Mouse (Mus musculus) kidney, postnatal 36 days (tissue): ENCODE data around the gene Sall1.

Experiments used
- DNase-seq, 2 experiments: peaks; one replicate each; pipeline ENCODE4 v3.0.0; 2021 to 2022; ENCODE audit warnings: mixed read lengths in 2 of 2

Gene Sall1

DNA sequence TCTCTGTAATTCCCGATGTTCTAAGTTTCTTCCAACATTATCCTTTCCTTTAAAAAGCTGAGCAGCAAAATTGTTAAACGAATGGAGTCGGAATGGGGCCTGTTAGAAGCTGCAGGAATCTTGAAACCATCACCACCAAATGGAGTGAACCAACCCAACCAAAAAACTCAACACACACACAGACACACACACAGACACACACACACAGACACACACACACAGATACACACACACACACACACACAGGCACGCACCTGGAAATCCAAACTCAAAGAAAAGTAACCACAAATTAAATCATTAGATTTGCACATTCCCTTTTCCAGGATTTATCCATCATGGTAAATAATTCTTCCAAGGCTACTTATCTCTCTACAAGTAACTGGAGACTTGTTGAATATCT, 5.0 kb downstream of the Sall1 start:
- peak in 1 of 2 experiments; percentile 22 for DNase-seq

DNA sequence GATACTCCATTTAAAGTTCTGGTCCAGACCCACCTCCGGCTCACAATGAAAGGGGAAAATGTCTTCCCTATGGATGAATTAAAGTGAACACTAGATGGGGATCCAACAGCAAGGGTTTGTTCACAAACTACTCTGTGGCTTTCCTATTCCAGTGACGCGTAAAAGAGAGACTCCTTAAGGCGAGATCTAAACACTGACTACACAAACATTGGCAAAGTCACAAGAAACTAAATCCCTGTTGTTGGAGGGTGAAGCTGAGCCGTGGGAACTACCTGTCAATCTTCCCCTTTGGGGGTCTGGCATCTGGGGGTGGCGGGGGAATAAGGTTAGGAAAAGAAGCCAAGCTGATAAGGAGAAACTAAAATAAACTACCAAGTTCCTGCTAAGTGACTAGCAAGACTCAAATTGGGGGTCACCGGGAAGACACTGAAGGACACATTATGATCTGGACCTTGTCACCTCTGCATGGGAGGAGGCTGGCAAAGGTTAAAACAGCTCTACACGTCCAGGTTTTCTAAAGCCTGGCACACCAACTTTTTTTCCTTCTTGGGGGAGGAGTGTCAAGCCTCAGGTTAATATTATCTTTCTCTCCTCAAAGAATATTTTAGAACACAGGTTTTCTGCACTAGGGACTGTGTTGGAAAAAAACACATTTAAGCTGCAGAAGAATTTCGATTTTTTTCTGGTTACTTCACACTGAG, 6.3 kb downstream of the Sall1 start:
- peak; percentile 67 to 85 for DNase-seq

DNA sequence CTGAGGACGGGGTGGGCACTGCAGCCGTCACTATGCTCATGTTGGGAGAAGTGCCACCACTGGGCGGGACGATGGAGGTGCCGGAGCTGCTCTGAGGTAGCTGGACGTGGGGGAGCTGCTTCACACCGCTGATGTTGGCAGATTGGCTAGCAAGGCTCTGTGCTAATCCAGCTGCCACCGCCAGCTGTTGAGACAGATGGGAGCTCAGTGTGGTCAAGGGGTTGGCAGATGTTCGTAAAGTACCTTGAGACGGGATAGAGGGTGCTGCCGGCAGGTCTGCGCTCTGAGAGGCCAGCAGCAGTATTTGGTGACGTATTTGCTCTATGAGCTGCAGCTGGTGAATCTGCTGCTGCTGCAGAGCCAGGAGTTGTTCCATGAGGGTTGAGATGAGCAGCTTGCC, 11.6 kb downstream of the Sall1 start:
- DNase-seq, result peak in 1 of 2 experiments; percentile 15

DNA sequence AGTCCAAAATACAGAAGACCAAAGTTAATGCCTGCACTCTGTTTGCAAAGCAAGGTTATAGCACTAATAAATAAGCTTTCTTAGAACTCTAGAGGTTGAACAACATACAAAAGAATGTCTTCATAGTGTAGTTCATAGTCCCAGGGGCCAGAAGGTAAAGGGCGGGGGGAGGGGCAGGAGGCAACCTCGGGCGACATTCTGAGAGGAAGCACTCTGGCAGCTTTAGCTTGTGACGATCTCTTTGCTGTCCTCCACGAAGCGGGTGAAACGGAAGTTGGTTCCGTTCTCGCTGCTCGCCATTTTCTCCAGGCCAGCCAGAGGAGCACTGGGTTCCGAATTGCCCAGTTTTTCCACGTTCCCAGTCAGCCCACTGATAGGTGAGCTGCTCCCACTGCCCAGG, 15.8 kb downstream of the Sall1 start:
- DNase-seq, result no peak

DNA sequence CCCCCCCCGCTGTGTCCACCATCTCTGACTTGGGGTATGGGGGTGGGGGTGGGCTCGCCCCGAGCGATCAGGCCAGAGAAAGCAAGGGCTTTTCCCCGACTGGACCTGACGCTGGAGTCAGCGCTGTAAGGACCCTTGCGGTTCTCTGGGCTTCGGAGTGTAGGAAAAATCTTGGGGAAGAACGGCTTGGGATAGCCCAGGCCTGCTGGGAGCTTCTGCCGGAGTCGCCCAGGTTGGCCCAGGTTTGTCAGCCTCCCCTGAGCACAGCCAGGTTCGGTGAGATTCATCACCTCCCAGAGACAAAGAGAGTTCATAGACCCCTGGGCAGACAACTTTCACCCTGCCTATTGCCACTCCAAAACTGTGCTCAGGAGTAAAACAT, 17.8 kb downstream of the Sall1 start:
- DNase-seq, result peak in 1 of 2 experiments; percentile 25

DNA sequence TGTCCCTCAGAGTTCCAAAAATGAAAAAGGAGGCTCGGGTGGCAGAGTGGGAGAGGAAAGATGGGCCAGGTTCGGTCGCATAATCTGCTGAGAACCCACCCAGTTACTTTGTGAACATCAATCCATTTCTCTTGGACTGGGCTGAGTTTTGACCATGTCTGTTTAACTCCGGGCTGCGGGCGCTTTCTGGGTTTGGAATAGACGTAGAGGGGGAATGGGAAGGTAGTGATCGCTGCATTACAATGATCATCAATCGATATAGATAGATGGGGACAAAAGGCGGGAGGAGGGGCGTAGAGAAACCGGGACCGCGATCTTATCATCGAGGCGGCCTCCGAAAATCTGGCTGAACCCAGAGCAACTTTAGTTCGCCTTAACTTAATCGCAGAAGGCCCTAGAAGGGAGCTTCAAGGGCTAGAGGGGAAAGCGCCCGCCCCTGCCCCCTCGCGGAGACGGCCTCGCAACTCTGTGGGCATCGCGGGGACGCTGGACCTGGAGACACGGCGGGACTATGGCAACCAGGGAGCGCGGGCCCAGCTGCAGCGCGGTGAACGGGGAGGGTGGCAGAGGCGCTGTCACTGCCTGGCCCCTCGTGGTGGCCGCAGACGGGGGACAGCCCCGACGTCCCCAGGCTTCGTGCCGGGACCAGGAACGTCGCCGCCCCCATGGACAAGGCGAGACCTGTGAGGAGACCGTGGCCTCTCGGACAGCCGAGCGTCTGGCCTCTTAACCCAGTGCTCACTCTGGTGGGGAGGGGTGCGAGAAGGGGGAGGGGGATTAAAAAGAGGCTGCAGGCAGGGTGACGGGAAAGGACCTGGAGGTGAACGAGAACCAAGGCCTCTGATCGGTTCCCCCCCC, 18.5 kb downstream of the Sall1 start:
- DNase-seq, result peak in 1 of 2 experiments; percentile 63

DNA sequence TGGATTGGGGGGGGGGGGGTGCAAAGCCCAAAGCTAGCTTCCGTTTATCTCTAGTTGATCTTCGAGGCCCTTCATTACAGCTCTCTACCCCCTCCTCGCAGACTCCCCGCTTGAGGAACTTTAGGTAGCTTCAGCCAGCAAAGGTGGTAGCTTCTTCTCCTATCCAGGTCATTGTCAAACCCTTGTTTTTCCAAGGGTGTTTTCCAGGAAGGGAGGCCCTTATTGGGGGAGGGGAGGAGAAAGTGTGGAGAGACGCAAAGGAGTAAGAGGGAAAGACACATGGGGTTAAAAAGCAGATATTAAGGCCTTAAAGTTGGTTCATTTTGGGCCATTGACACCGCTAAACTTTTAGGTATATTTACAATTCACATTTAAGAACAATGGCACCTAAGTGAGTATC, 19.2 kb downstream of the Sall1 start:
- DNase-seq, result no peak

DNA sequence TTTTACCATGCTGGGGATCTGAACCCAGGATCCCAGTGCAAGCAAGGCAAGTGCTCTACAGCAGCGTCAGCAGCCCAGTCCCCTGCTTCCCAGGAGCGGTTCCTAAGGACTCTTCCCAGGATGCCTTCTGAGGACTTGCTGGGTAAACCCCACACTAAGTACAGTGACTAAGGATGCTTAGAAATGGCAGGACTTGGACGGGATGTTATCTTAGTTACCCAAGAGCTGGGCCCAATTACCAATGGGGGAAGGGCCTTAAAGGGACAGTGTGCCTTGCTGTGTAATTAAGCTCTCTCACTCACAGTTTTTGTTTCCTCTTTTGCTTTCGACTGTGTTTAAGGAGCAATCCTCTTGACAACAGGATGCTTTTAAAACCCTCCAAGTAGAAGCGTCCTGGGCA, 22.8 kb downstream of the Sall1 start:
- DNase-seq, result no peak

DNA sequence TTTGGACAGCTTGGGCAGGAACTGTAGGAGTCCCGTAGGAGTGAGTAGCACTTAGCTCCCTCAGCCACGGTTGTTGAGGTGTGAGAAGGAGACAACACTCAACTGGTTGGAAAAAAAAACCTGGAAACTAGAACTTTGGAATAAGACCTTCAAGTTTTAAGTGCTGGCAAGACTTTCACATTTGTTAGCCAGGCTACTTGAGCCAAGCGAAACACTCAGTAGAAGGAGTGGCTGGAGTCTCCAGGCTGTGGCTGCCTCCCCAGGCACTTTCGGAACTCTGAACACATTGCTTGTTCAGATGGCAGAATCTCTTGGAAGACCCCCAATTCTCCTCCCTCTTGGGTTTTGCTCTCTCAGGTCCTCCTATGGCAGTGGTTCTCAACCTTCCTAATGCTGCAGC, 26.1 kb downstream of the Sall1 start:
- peak; percentile 49 to 61 for DNase-seq

DNA sequence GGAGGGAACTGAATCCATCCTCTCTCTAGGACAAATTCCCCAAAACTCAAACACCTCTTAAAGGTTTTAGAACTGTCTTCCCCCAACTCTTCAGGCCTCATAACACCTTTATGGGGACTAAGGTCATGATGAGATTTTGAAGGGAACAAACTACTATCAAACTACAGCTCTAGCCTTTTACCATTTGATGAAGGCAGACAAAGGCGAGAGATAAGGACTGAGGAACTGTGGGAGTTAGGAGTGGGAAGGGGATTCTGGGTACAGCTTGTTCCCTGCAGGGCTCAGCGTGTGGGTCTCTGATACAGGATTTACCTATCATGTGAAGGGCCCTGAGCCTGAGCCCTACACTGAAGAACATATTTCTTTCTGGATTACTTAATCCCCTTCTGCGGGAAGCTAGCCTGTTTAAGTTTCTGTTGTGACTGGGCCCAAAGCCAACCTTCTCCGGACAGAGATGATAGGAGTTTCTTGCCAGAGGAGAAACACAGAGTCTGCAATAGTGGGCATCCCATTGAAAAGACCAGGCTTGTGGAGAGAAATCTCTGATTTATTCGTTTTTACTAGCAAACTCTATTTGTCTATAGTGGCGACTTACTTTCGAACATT, 27.4 kb downstream of the Sall1 start:
- no peak for DNase-seq

DNA sequence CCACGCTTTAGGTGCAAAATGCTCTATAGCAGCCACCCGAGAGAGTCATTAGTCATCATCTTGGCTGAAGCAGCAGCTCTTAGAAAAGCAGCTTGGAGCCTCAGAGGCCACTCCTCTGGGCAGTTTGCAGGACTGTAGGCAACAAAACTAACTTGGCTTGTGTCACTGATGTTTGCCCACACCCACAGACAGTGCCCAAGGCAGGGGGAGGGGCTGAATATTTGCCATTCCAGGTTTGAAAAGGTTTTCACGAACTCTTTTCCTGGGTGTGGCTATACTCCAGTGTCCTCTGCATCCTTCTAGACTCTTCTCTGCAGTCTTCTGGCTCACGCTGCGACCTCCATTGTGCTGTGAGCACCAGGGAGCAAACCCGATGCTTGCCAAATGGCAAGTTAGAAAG, 28.4 kb downstream of the Sall1 start:
- peak; percentile 84 to 92 for DNase-seq

DNA sequence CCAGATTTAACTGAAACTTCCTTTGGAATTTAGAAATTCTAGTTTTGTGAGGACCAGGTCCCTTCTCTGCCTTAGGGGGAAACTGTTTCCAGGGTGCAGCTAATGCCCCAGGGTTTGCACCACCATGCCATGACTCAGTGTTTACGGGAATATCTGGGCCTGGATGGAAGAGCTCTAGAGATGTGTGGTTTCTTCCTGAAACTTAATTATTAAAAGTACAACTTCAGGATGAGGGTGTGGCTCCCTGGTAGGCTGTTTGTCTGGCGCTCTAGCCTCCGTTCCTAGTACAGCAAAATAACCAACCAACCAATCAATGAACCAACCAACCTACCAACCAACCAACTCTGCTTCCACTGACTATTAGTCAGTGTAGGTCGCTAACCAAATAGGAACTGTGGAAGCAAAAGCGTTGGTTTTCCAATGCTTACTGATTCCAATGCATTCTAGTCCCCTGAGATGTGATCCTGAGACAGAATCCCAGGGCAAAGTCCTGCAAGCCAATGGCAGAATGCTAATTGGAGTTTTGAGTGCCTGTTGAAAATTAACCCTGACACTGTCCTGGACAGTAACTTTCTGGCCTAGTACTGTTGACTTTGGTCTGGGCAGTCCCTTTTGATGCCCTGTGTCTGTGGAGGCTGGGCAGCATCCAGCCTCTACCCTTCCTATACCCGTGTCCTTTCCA, 31.0 kb downstream of the Sall1 start:
- peak; percentile 66 to 88 for DNase-seq

DNA sequence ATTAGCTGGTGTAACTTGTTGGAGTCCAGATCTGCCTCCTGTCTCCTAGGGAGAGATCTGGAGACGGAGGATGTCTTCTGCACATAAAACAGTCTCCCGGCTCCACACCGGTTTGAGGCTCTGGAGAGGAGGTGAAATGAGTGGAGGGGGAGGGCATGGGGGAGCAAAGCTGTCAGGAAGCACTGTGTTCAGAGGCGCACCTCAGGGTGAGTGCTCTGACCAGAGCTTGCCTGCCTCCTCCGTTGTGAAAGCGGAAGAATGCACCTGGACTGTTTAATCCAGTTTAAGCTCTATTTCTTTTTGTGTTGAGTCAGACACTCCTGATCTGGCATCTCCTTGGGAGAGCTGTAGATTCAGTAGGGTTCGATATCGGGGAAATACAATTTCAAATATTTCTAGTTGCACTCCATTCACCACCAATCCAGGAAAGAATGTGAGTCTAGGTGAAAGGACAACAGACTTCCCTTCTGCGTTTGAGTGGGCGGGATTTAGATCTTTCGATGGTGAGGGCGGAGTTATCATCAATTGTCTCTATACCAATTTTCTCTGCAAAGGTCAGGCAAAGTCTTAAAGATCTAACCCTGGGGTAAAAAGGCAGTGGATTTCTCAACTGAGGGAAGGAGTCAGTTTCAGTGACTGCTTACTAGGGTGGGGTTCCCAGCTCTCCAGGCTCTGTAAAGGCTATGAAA, 31.8 kb downstream of the Sall1 start:
- no peak for DNase-seq

DNA sequence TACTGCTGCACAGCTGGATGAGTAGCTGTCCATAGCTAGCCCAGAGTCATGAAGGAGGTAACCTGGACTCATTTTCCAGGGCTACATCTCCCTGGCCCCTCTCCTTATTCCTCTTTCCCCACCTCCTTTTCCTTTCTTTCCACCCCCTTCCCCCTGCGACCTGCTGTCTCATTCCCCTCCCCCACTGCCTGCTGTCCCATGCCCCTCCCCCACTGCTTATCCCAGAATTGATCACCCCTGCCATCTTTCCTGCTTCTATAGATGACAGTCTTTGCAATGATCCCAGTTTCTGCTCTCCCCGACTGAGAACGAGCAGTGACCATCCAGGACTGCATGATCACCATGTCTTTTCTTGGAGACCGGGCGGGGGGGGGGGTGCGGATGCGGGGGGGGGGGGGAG, 35.2 kb downstream of the Sall1 start:
- no peak for DNase-seq

DNA sequence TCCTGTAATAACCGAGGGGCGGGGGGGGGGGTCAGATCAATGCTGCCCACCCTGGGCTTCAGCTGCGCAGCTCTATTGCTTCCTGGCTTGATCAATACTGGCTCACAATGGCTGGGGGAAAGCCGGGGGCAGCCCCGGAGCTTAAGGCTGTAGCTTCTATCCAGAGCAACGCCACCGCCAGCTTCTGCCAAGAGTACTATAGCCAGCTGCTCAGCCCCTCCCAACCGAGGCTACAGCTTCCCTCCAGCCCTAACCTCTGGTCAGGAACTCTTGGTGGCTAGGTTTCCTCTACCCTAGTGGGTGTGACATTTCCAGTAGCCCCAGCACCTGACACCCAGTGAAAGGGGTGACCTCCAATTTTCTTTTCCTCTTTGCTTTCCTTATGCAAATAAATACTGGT, 36.8 kb downstream of the Sall1 start:
- DNase-seq, result peak; percentile 51 to 56

DNA sequence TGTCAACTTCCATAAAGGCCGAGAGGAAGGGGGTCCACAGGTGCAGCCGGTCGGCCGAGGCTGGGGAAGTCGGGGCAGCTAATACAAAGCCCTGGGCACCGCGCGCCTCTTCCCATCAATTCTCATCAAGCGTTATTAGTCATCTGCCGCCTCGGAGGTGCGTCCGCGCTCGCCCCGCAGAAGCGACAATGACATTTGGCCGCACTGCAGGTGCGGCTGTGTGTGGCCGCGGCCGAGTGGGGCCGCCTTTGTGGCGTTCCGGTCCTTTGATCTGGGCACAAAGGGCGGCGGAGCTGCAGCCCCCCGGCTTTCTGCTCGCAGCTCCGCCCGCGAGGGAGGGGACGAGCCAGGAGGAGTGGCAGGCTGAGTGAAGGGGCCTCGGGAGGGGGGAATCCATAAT, 37.5 kb downstream of the Sall1 start:
- peak; percentile 55 to 72 for DNase-seq

DNA sequence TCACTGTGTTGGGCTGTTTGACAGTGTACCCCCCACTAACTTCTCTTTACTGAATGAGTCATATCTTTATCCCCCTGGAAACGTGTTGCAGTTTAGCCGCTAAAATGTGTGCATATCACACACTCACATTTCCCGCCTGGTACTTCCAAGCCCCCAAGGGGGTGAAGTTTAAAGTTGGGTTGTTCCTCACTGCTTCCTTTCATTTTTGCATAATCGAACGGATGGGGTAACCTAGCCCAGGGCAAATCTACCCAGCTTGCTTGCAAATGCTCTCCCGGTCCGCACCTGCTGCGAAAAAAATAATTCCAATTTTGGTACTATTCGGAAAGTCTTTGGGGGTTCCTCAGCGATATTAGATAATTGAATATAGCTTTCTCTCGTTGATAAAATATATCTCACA, 38.2 kb downstream of the Sall1 start:
- no peak for DNase-seq

DNA sequence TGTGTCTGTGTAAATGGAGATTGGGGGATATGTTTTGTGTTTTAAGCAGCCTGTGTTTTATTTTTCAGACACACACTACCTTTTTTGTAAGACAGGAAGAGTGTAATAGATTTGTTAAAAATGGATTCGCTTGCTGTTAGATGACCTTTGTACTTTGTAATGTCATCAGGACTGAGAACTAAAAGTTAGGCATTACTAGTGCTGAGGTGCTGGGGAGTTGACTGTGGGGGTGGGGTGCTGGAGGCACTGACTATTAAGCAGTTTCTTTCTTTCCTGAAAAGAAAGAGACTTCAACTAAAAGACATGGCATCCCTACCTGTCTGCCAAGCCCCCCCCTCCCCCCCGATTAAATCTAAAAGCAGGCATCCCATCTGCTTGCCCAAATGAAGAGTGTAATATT, 39.9 kb downstream of the Sall1 start:
- DNase-seq, result peak; percentile 83 to 86

DNA sequence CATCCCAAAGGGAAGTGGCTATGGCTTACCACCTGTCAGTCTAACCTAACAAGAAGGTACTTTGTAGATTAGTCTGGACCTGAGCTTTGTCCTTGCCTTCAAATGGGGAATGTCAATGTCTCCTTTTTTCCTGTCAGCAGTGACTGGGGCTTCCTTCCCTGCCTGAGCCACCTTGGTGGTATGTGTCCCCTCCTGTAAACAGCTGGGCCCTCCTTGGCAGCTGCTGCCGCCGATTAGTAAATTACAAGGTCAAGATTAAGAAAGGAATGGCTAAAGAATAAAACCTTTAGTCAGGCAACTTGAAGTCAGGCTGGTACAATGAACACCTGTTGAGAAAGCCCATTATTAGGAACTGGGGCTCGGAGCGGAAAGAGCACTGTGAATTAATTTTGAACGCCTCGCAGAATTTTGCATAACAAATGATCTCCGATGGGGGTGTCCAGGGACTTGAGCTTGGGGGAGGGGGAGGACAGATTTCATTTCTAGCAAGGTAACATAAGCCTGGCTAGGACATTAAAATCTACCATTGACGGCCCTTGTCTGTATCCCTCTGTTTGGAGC, 40.5 kb downstream of the Sall1 start:
- DNase-seq, result no peak

DNA sequence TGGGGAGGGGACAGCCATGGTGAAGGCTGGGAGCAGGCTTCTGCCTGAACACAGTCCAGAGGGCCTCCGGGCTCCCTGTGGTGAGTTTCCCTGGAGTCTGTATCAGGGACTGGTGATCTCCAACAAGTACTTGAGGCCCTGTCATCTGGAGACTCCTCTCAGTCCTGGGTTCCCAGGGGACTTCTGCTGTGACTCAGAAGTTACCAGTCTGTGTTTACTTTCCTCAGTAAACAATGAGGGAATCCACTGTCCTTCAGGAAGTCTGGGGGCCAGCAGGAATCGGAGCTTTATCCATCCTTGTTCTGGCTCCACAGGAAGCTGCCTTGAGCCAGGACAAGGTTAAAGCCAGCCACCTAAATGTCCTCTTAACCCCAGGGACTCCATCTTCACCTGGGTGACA, 41.8 kb downstream of the Sall1 start:
- DNase-seq, result no peak

DNA sequence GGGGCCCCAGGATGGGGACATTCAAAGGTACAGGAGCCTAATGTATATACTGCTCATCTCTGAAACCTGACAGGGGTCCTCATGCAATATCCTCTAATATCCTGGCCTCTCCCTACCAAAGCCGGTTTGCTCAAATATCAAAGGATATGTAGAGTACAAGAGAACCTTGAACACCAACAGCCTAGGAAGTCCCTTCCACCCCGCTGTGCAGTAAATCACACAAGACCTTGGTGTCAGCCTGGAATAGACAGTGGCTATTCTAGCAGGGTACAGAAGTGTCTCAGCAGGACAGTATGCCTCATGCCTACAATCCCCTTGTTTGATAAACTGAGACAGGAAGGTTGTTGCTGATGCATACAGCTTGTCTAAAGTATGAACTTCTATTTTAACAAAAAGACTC, 46.7 kb downstream of the Sall1 start:
- DNase-seq, result no peak

DNA sequence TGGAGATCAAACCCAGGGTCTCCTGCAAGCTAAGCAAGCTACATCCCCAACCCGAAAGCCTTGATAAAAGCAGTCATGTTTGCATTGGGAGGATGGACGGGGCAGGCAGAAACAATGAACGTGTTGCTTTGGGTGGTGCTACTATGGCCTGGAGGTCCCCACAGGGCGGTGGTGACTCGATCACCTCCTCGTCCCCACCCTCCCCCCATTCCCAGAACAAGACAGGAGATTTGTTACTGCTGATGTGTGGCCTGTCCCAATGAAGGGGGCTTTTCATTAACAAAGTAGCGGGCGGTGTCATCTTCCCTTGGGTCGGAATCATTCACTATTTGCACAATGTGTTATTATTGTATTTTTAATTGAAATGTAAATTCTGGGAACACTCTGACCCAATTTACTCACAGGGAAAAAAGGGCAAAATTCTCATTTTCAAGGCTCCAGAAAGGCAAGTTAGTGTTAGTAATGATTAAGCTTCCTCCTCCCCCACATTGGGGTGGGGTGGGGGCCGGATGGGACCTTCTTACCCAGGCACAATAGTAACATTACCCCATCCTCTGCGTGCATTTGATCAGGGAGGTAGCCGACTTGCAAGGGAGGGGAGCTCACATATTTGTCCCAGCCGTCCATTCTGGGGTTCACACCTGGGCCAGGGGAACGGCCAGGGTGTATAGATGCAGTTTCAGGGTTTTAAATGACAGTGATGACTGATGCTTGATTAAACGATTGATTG, 52.0 kb downstream of the Sall1 start:
- DNase-seq, result peak; percentile 41 to 53
